Mouse (Mus musculus) liver, embryonic 13.5 days (tissue): ENCODE measurements around the gene Nup153. TPM values are rescaled to one million over a fixed set of nuclear protein-coding genes. Genes with fewer than 3 reads are reported as not detected.

Source experiments
- ATAC-seq: fragments of 200-750 bp; cut with Nextera tagmentation; 2 replicates; pipeline ENCODE4 v1.8.0; 2017; ENCODE audit warnings: low read depth, mild to moderate bottlenecking, moderate number of reproducible peaks, moderate library complexity
- DNase-seq: peaks from one replicate; pipeline ENCODE4 v3.0.0; 2022
- H3K27ac ChIP-seq: fragments of 300-500 bp; sonication (generic); 2 replicates; pipeline ENCODE4 v1.5.1; 2015; ENCODE audit warnings: moderate library complexity, mild to moderate bottlenecking, inconsistent platforms
- H3K27me3 ChIP-seq: fragments of 300-500 bp; sonication (generic); 2 replicates; pipeline ENCODE4 v1.6.1; 2015; ENCODE audit warnings: mild to moderate bottlenecking, inconsistent platforms
- H3K36me3 ChIP-seq: fragments of 300-500 bp; sonication (generic); 2 replicates; pipeline ENCODE4 v1.6.1; 2015; ENCODE audit warnings: mild to moderate bottlenecking, inconsistent platforms
- H3K4me1 ChIP-seq: fragments of 300-500 bp; sonication (generic); replicated peaks from 2 replicates; pipeline ENCODE4 v1.6.1; 2015; ENCODE audit warnings: inconsistent platforms
- H3K4me2 ChIP-seq: fragments of 300-500 bp; sonication (generic); 2 replicates; pipeline ENCODE4 v1.6.1; 2015; ENCODE audit warnings: inconsistent platforms, mild to moderate bottlenecking, moderate library complexity
- H3K4me3 ChIP-seq: fragments of 300-500 bp; sonication (generic); replicated peaks from 2 replicates; pipeline ENCODE4 v1.5.1; 2015; ENCODE audit warnings: mild to moderate bottlenecking, inconsistent platforms
- H3K9ac ChIP-seq: fragments of 300-500 bp; sonication (generic); 2 replicates; pipeline ENCODE4 v1.6.1; 2015; ENCODE audit warnings: mild to moderate bottlenecking, inconsistent platforms
- H3K9me3 ChIP-seq: fragments of 300-500 bp; sonication (generic); replicated peaks from 2 replicates; pipeline ENCODE4 v1.6.1; 2016; ENCODE audit warnings: inconsistent platforms
- WGBS: fragments of 180-500 bp; shearing (Covaris S2); methylation state at CpG from one replicate; pipeline ENCODE4 v1.1.7; 2015; ENCODE audit not compliant: insufficient replicate concordance; 5-methylcytosine and 5-hydroxymethylcytosine counted together
- polyA plus RNA-seq: library from polyadenylated mRNA; unstranded; fragments of >200 nt; fragmentation: Nextera tagmentation; extraction: Ambion mirVana; gene quantifications from 2 replicates; pipeline ENCODE4 v1.2.1, GENCODE M21; 2015

The Nup153 gene
- polyA plus RNA-seq, 1 experiment from 2014 or later: 18.6 TPM

GRCm38 (mm10) chr13:46669048-46669619 lies 58.6 kb downstream of the Nup153 start, which contains the start of gene Fam8a1:
TSS of gene Fam8a1 (plus strand) at chr13:46669522.
- H3K36me3 ChIP-seq: peaks cover 20% of the 10 kb centered on the region
- H3K27me3 ChIP-seq: no peaks in the 10 kb centered on the region
- H3K4me3 ChIP-seq: peak within 1 kb of the TSS; percentile 97
- 1% methylated on average over 46 of the region's 46 CpGs for WGBS
- H3K9ac ChIP-seq: peak within 1 kb of the TSS; percentile 97
- H3K4me2 ChIP-seq: peak within 1 kb of the TSS; percentile 94
- H3K27ac ChIP-seq: peak within 1 kb of the TSS; percentile 88
- H3K9me3 ChIP-seq: no peaks in the 10 kb centered on the region
- DNase-seq (peak; percentile 81), ATAC-seq (peak; percentile 94)
- H3K4me1 ChIP-seq: peaks cover 20% of the 10 kb centered on the region

- Histone ChIP-seq H3K4me2 (no peak overlapping the region), H3K27me3 (no peaks in the 10 kb centered on the region), H3K9me3 (no peaks in the 10 kb centered on the region), H3K4me1 (peaks cover 3% of the 10 kb centered on the region), H3K9ac (no peak overlapping the region), H3K36me3 (no peaks in the 10 kb centered on the region), H3K27ac (no peak overlapping the region), H3K4me3 (no peak overlapping the region)
- DNase-seq: no peak
- ATAC-seq: no peak
- 36% methylated on average over 4 of the region's 4 CpGs for WGBS
These were observed 64.2 kb downstream of the Nup153 start for GRCm38 (mm10) chr13:46663461-46663964.

GRCm38 (mm10) chr13:46659211-46659610 lies 68.5 kb downstream of the Nup153 start:
- Histone ChIP-seq H3K9ac (no peak overlapping the region), H3K4me1 (no peaks in the 10 kb centered on the region), H3K36me3 (no peaks in the 10 kb centered on the region), H3K27ac (no peak overlapping the region), H3K9me3 (no peaks in the 10 kb centered on the region), H3K4me2 (no peak overlapping the region), H3K27me3 (no peaks in the 10 kb centered on the region), H3K4me3 (no peak overlapping the region)
- ATAC-seq (no peak), DNase-seq (no peak)
- 76% methylated on average over 5 of the region's 5 CpGs for WGBS

GRCm38 (mm10) chr13:46654566-46654965 lies 73.2 kb downstream of the Nup153 start:
- H3K27me3 ChIP-seq: no peaks in the 10 kb centered on the region
- WGBS: 68% methylated on average over 5 of the region's 5 CpGs

GRCm38 (mm10) chr13:46653671-46654070 lies 74.1 kb downstream of the Nup153 start:
- H3K9me3 ChIP-seq: no peaks in the 10 kb centered on the region
- 69% methylated on average over 4 of the region's 4 CpGs for WGBS
- no peak overlapping the region for H3K9ac ChIP-seq
- H3K4me1 ChIP-seq: no peaks in the 10 kb centered on the region
- no peak overlapping the region for H3K27ac ChIP-seq
- no peak overlapping the region for H3K4me3 ChIP-seq
- H3K4me2 ChIP-seq: no peak overlapping the region
- no peak for ATAC-seq
- H3K36me3 ChIP-seq: no peaks in the 10 kb centered on the region
- no peaks in the 10 kb centered on the region for H3K27me3 ChIP-seq
- DNase-seq: no peak

More at GRCm38 (mm10) chr13:46654566-46654965, 73.2 kb downstream of the Nup153 start:
- DNase-seq: no peak
- no peak overlapping the region for H3K9ac ChIP-seq
- H3K4me3 ChIP-seq: no peak overlapping the region
- ATAC-seq: no peak
- no peaks in the 10 kb centered on the region for H3K9me3 ChIP-seq
- no peaks in the 10 kb centered on the region for H3K36me3 ChIP-seq
- H3K4me1 ChIP-seq: no peaks in the 10 kb centered on the region
- no peak overlapping the region for H3K4me2 ChIP-seq
- H3K27ac ChIP-seq: no peak overlapping the region

- no peaks in the 10 kb centered on the region for H3K27me3 ChIP-seq
- no peaks in the 10 kb centered on the region for H3K4me1 ChIP-seq
- H3K9ac ChIP-seq: no peak overlapping the region
- 68% methylated on average over 7 of the region's 7 CpGs for WGBS
- H3K4me2 ChIP-seq: no peak overlapping the region
- H3K9me3 ChIP-seq: no peaks in the 10 kb centered on the region
- H3K4me3 ChIP-seq: no peak overlapping the region
- DNase-seq (no peak), ATAC-seq (no peak)
- no peak overlapping the region for H3K27ac ChIP-seq
- H3K36me3 ChIP-seq: no peaks in the 10 kb centered on the region
These were observed 75.1 kb downstream of the Nup153 start for GRCm38 (mm10) chr13:46652671-46653070.

- Histone ChIP-seq H3K36me3 (no peaks in the 10 kb centered on the region), H3K9me3 (no peaks in the 10 kb centered on the region), H3K27ac (no peak overlapping the region), H3K4me1 (no peaks in the 10 kb centered on the region), H3K4me3 (no peak overlapping the region), H3K27me3 (no peaks in the 10 kb centered on the region), H3K9ac (no peak overlapping the region), H3K4me2 (no peak overlapping the region)
- 52% methylated on average over 7 of the region's 7 CpGs for WGBS
- ATAC-seq: no peak
- no peak for DNase-seq
These were observed 75.9 kb downstream of the Nup153 start for GRCm38 (mm10) chr13:46651853-46652252.

GRCm38 (mm10) chr13:46645476-46645875 lies 82.3 kb downstream of the Nup153 start:
- ATAC-seq: no peak
- no peak overlapping the region for H3K9ac ChIP-seq
- H3K36me3 ChIP-seq: no peaks in the 10 kb centered on the region
- H3K4me2 ChIP-seq: no peak overlapping the region
- no peak overlapping the region for H3K4me3 ChIP-seq
- no peak overlapping the region for H3K27ac ChIP-seq
- H3K4me1 ChIP-seq: no peaks in the 10 kb centered on the region
- H3K27me3 ChIP-seq: no peaks in the 10 kb centered on the region
- 0 out of 2 replicates have a peak, but pooled peaks cover 3% of the 10 kb centered on the region for H3K9me3 ChIP-seq
- 69% methylated on average over 6 of the region's 6 CpGs for WGBS
- DNase-seq: no peak

GRCm38 (mm10) chr13:46644175-46644574 lies 83.6 kb downstream of the Nup153 start:
- Histone ChIP-seq H3K4me2 (no peak overlapping the region), H3K4me1 (no peaks in the 10 kb centered on the region), H3K4me3 (no peak overlapping the region), H3K9me3 (0 out of 2 replicates have a peak, but pooled peaks cover 3% of the 10 kb centered on the region), H3K27ac (no peak overlapping the region), H3K9ac (no peak overlapping the region), H3K36me3 (no peaks in the 10 kb centered on the region), H3K27me3 (no peaks in the 10 kb centered on the region)
- ATAC-seq: no peak
- DNase-seq: no peak
- WGBS: 69% methylated on average over 6 of the region's 6 CpGs

GRCm38 (mm10) chr13:46642318-46642717 lies 85.4 kb downstream of the Nup153 start:
- Histone ChIP-seq H3K27me3 (no peaks in the 10 kb centered on the region), H3K4me3 (no peak overlapping the region), H3K36me3 (no peaks in the 10 kb centered on the region), H3K4me2 (no peak overlapping the region), H3K4me1 (no peaks in the 10 kb centered on the region), H3K9me3 (0 out of 2 replicates have a peak, but pooled peaks cover 3% of the 10 kb centered on the region), H3K27ac (no peak overlapping the region), H3K9ac (no peak overlapping the region)
- DNase-seq (no peak), ATAC-seq (no peak)
- 63% methylated on average over 4 of the region's 4 CpGs for WGBS

GRCm38 (mm10) chr13:46640608-46641468 lies 86.9 kb downstream of the Nup153 start:
- DNase-seq (no peak), ATAC-seq (no peak)
- no peaks in the 10 kb centered on the region for H3K36me3 ChIP-seq
- no peak overlapping the region for H3K4me2 ChIP-seq
- no peak overlapping the region for H3K9ac ChIP-seq
- H3K27me3 ChIP-seq: no peaks in the 10 kb centered on the region
- H3K27ac ChIP-seq: no peak overlapping the region
- H3K4me1 ChIP-seq: no peaks in the 10 kb centered on the region
- 0 out of 2 replicates have a peak, but pooled peaks cover 3% of the 10 kb centered on the region for H3K9me3 ChIP-seq
- H3K4me3 ChIP-seq: no peak overlapping the region
- WGBS: 71% methylated on average over 10 of the region's 10 CpGs
